In the genomic region with DNA sequence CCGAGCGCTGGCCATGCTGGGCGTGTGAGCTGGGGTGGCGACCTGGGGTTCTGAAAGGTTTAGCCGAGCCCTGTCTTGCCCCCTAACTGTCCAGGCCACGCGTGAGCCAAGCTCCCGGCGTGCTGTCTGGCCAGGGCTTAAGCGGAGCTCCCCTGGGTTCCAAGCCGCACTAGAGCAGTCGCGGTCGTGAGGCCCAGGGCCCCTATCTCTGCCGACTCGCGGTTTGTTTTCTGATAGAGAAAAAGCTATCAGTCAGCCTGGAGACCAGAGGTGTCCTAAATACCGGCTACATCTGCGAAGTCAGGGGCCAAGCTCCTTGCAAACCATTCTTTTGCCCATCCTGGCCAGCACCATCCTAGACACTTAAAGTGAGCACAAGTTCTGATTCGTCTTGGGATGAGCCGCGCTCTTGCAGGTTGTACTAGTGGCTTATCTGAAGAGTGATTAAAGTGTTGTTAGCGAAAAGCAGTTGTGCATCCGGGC, we compare ENCODE assay signal across 8 mouse cellular contexts. TPM values are rescaled to one million over a fixed set of nuclear protein-coding genes. Genes with fewer than 3 reads are reported as not detected.
A peak's percentile ranks its signal among the peaks of the same experiment; 100 is the strongest.
DNase-seq lines count a peak whose midpoint lies in the region; ATAC-seq and TF ChIP-seq lines count a peak whose summit lies in the region.

No protein-coding gene starts in this region.

- H3K4me3 ChIP-seq in lung, embryonic 14.5 days (ENCODE audit: low read depth, low read length), result peak overlapping the region; percentile 23
- no peak overlapping the region for H3K4me3 ChIP-seq in forebrain, postnatal 0 days (ENCODE audit: low read depth, low read length)
- peak overlapping the region; percentile 86 for H3K4me3 ChIP-seq in liver, adult 2 months (ENCODE audit: insufficient read depth, low read depth, low read length)
- 0 out of 2 replicates have a peak overlapping the region, but pooled peaks have one; percentile 17 for H3K4me3 ChIP-seq in stomach, embryonic 15.5 days (replicated peaks)

- no peaks in the 10 kb centered on the region for H3K9me3 ChIP-seq in lung, embryonic 14.5 days (ENCODE audit: low read depth, low read length)
- H3K9me3 ChIP-seq in forebrain, postnatal 0 days (ENCODE audit: low read length), result no peaks in the 10 kb centered on the region
- no peaks in the 10 kb centered on the region for H3K9me3 ChIP-seq in stomach, embryonic 15.5 days

- H3K4me2 ChIP-seq in lung, embryonic 14.5 days, result peak overlapping the region; percentile 43
- peak overlapping the region; percentile 19; the same call in 1 of the 2 replicates for H3K4me2 ChIP-seq in forebrain, postnatal 0 days (ENCODE audit: low read depth)
- H3K4me2 ChIP-seq in stomach, embryonic 15.5 days, result peak overlapping the region; percentile 42

- no peaks in the 10 kb centered on the region for H3K36me3 ChIP-seq in lung, embryonic 14.5 days (ENCODE audit: insufficient read depth)
- no peaks in the 10 kb centered on the region for H3K36me3 ChIP-seq in forebrain, postnatal 0 days (ENCODE audit: insufficient read depth)
- no peaks in the 10 kb centered on the region for H3K36me3 ChIP-seq in liver, adult 2 months (ENCODE audit: control insufficient read depth, insufficient read depth, low read length)
- no peaks in the 10 kb centered on the region for H3K36me3 ChIP-seq in stomach, embryonic 15.5 days

- H3K27me3 ChIP-seq in lung, embryonic 14.5 days (ENCODE audit: insufficient read depth, low read length), result peaks cover 83% of the 10 kb centered on the region
- H3K27me3 ChIP-seq in forebrain, postnatal 0 days (ENCODE audit: insufficient read depth, low read length), result peaks cover 47% of the 10 kb centered on the region
- H3K27me3 ChIP-seq in liver, adult 2 months (ENCODE audit: control insufficient read depth, insufficient read depth, low read length), result no peaks in the 10 kb centered on the region
- peaks cover 58% of the 10 kb centered on the region for H3K27me3 ChIP-seq in stomach, embryonic 15.5 days (replicated peaks)

- no peak for TF ChIP-seq CTCF in lung, embryonic 14.5 days (IDR thresholded peaks at IDR 0.05; ENCODE audit: low read depth)
- no peak for TF ChIP-seq CTCF in forebrain, postnatal 0 days (IDR thresholded peaks at IDR 0.05; ENCODE audit: low read depth)
- no peak for TF ChIP-seq CTCF in liver, adult 2 months (IDR thresholded peaks at IDR 0.05; ENCODE audit: low read depth, low read length)

- peak overlapping the region; percentile 20; the same call in 1 of the 2 replicates for H3K9ac ChIP-seq in lung, embryonic 14.5 days
- no peak overlapping the region for H3K9ac ChIP-seq in forebrain, postnatal 0 days
- H3K9ac ChIP-seq in liver, adult 2 months (ENCODE audit: low read depth, low read length), result peak overlapping the region; percentile 89
- no peak overlapping the region for H3K9ac ChIP-seq in stomach, embryonic 15.5 days

- WGBS in lung, embryonic 14.5 days, result under 1% methylated on average over 24 of the region's 24 CpGs
- WGBS in forebrain, postnatal 0 days, result 9% methylated on average over 24 of the region's 24 CpGs
- WGBS in liver, adult 2 months, result 2% methylated on average over 24 of the region's 24 CpGs
- WGBS in stomach, embryonic 15.5 days, result under 1% methylated on average over 24 of the region's 24 CpGs

- ATAC-seq in lung, embryonic 14.5 days (ENCODE audit: insufficient read depth), result no peak
- no peak for ATAC-seq in forebrain, postnatal 0 days
- ATAC-seq in stomach, embryonic 15.5 days (ENCODE audit: insufficient read depth, low FRiP score, low read depth), result no peak
- no peak for ATAC-seq in activated CD4-positive, CD25-positive, alpha-beta regulatory T cell, adult 4 months

- peaks cover 14% of the 10 kb centered on the region for H3K79me2 ChIP-seq in liver, adult 2 months (ENCODE audit: control insufficient read depth, insufficient read depth, low read length)

- H3K27ac ChIP-seq in lung, embryonic 14.5 days (ENCODE audit: low read depth), result no peak overlapping the region
- no peak overlapping the region for H3K27ac ChIP-seq in forebrain, postnatal 0 days (ENCODE audit: low read depth, low read length)
- peak overlapping the region; percentile 94 for H3K27ac ChIP-seq in liver, adult 2 months (replicated peaks; ENCODE audit: insufficient read depth, low read depth, low read length)
- no peak overlapping the region for H3K27ac ChIP-seq in stomach, embryonic 15.5 days

- TF ChIP-seq POLR2A in liver, adult 2 months (IDR thresholded peaks at IDR 0.05; ENCODE audit: extremely low read depth, insufficient read depth, low read length), result 0 out of 2 replicates have a peak, but pooled peaks have one; percentile 11

- peaks cover 6% of the 10 kb centered on the region; the same call in 1 of the 2 replicates for H3K4me1 ChIP-seq in lung, embryonic 14.5 days (ENCODE audit: insufficient read depth)
- 0 out of 2 replicates have a peak, but pooled peaks cover 8% of the 10 kb centered on the region for H3K4me1 ChIP-seq in forebrain, postnatal 0 days (ENCODE audit: insufficient read depth)
- H3K4me1 ChIP-seq in liver, adult 2 months (ENCODE audit: control insufficient read depth, insufficient read depth, low read length), result peaks cover 10% of the 10 kb centered on the region
- peaks cover 28% of the 10 kb centered on the region for H3K4me1 ChIP-seq in stomach, embryonic 15.5 days

- peak; percentile 37 for DNase-seq in lung, embryonic 14.5 days
- no peak for DNase-seq in lung, postnatal 14 days
- DNase-seq in forebrain, postnatal 0 days, result no peak
- DNase-seq in liver, adult 2 months (ENCODE audit: extremely low read depth, low read depth, low spot score), result peak; percentile 63
- no peak for DNase-seq in layer of hippocampus, adult 9-10 months (ENCODE audit: low spot score)
- no peak for DNase-seq in lung, postnatal 4 days

RNA-seq across cellular contexts. Expression of a gene that starts 2.5 kb away (rescaled TPM):
- 2.0 and 2.4 TPM in 2 replicates for polyA plus RNA-seq in lung, embryonic 14.5 days (2014; fragmentation: Nextera tagmentation; extraction: Ambion mirVana)
- 13.4 and 24.8 TPM in 2 replicates for total RNA-seq in forebrain, postnatal 0 days (2014; rRNA removed)
- polyA plus RNA-seq in forebrain, postnatal 0 days (2015; fragmentation: Nextera tagmentation; extraction: Ambion mirVana), result 6.2 and 16.2 TPM in 2 replicates
- total RNA-seq in liver, adult 2 months (2014; rRNA removed), result 20.1 and 27.1 TPM in 2 replicates
- 22.2 and 23.0 TPM in 2 replicates for polyA plus RNA-seq in liver, adult 2 months (2012; rRNA removed)
- 3.0 and 3.9 TPM in 2 replicates for polyA plus RNA-seq in stomach, embryonic 15.5 days (2015; fragmentation: Nextera tagmentation; extraction: Ambion mirVana)
- polyA plus RNA-seq in activated CD4-positive, CD25-positive, alpha-beta regulatory T cell, adult 4 months (2017; shearing (Covaris generic)), result under 1 TPM in 1 of 2 experiments, not detected in 1; 0.05 TPM

Comparison
In these comparisons a context has a peak if more than half of its experiments do, and no peak if none do; other contexts are left out.
1. DNase-seq: peak in lung, embryonic 14.5 days (single experiment) and liver, adult 2 months (single experiment); none in lung, postnatal 14 days (single experiment), forebrain, postnatal 0 days (single experiment), layer of hippocampus, adult 9-10 months (single experiment) and lung, postnatal 4 days (0 of 2).
2. H3K9ac ChIP-seq: peak in lung, embryonic 14.5 days (single experiment) and liver, adult 2 months (single experiment); none in forebrain, postnatal 0 days (single experiment) and stomach, embryonic 15.5 days (single experiment).
3. Peak in every context shown above with its lines, with median percentiles within 50 percentile points of each other: H3K4me2 ChIP-seq.